Mouse (Mus musculus) limb, embryonic 13.5 days (tissue): ENCODE results near the gene N4bp1. TPM values are rescaled to one million over a fixed set of nuclear protein-coding genes. Genes with fewer than 3 reads are reported as not detected.

Source experiments
- ATAC-seq: fragments of 200-750 bp; cut with Nextera tagmentation; 2 replicates; pipeline ENCODE4 v1.8.0; 2017; ENCODE audit warnings: low read depth, moderate number of reproducible peaks, moderate TSS enrichment; ENCODE audit not compliant: low FRiP score
- H3K27ac ChIP-seq: fragments of 300-500 bp; sonication (generic); 2 replicates; pipeline ENCODE4 v1.5.1; 2015; ENCODE audit warnings: inconsistent platforms, mild to moderate bottlenecking, moderate library complexity
- H3K27me3 ChIP-seq: fragments of 300-500 bp; sonication (generic); 2 replicates; pipeline ENCODE4 v1.6.1; 2015; ENCODE audit warnings: mild to moderate bottlenecking, inconsistent platforms
- H3K36me3 ChIP-seq: fragments of 300-500 bp; sonication (generic); 2 replicates; pipeline ENCODE4 v1.6.1; 2015; ENCODE audit warnings: inconsistent platforms, mild to moderate bottlenecking, moderate library complexity
- H3K4me1 ChIP-seq: fragments of 300-500 bp; sonication (generic); 2 replicates; pipeline ENCODE4 v1.6.1; 2015; ENCODE audit warnings: inconsistent platforms
- H3K4me2 ChIP-seq: fragments of 300-500 bp; sonication (generic); replicated peaks from 2 replicates; pipeline ENCODE4 v1.6.1; 2015; ENCODE audit warnings: inconsistent platforms, mild to moderate bottlenecking, moderate library complexity
- H3K4me3 ChIP-seq: fragments of 300-500 bp; sonication (generic); 2 replicates; pipeline ENCODE4 v1.5.1; 2015; ENCODE audit warnings: moderate library complexity, mild to moderate bottlenecking, inconsistent platforms
- H3K9ac ChIP-seq: fragments of 300-500 bp; sonication (generic); 2 replicates; pipeline ENCODE4 v1.6.1; 2015; ENCODE audit warnings: mild to moderate bottlenecking, inconsistent platforms
- H3K9me3 ChIP-seq: fragments of 300-500 bp; sonication (generic); 2 replicates; pipeline ENCODE4 v1.6.1; 2016; ENCODE audit warnings: inconsistent platforms
- WGBS: fragments of 180-500 bp; shearing (Covaris S2); methylation state at CpG from one replicate; pipeline ENCODE4 v1.1.7; 2015; 5-methylcytosine and 5-hydroxymethylcytosine counted together
- polyA plus RNA-seq: library from polyadenylated mRNA; unstranded; fragments of >200 nt; fragmentation: Nextera tagmentation; extraction: Ambion mirVana; gene quantifications from 2 replicates; pipeline ENCODE4 v1.2.1, GENCODE M21; 2015

The N4bp1 gene
- polyA plus RNA-seq, 1 experiment from 2014 or later: 10.9 TPM

DNA sequence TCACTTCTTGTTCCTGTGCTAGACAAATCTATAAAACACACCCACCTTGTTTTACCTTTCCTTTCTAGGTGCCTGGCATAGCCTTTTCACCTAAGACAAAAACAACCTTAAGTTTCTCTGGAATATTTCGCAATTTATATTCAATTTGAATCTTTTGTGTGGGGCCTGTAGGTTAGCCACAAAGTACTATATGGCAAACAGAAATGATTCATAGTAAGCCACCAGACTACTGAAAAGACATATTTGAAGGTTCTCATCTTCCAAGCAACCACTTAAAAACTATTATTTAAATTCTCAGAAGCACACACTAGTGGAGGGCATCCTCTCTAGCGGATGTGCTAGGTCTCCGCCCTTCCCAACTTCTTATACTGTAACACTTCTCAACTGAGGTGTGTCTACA lies 32.6 kb downstream of the N4bp1 start:
- Histone ChIP-seq H3K9ac (no peak overlapping the region), H3K4me3 (no peak overlapping the region), H3K27ac (no peak overlapping the region), H3K4me1 (peaks cover 35% of the 10 kb centered on the region), H3K9me3 (no peaks in the 10 kb centered on the region), H3K27me3 (no peaks in the 10 kb centered on the region), H3K36me3 (peaks cover 34% of the 10 kb centered on the region), H3K4me2 (no peak overlapping the region)
- ATAC-seq: no peak
- WGBS: 97% methylated on average over 3 of the region's 3 CpGs

DNA sequence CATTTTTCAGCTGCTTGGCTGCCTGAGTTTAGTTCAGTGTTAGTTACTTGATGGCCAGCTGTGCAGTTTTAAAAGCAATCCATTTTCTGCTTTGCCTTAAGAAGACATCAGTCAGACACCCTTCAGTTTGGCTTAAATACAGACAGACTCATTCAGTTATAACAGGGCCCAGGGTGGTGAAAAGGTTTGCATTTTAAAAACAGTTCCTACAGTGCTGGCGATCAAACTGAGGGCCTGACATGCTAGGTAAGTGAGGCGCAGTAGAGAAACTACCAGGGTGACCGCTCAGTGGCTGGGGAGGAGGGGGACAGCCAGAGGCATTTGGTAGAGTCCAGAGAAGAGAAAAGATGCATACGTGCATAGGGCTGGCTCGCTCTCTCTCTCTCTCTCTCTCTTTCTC lies 36.2 kb downstream of the N4bp1 start:
- Histone ChIP-seq H3K27ac (no peak overlapping the region), H3K36me3 (peaks cover 57% of the 10 kb centered on the region)

GRCm38 (mm10) chr8:86848401-86848800 lies 36.7 kb downstream of the N4bp1 start:
- Histone ChIP-seq H3K27ac (no peak overlapping the region), H3K9ac (no peak overlapping the region), H3K9me3 (no peaks in the 10 kb centered on the region), H3K4me2 (no peak overlapping the region), H3K36me3 (peaks cover 62% of the 10 kb centered on the region), H3K4me1 (peaks cover 21% of the 10 kb centered on the region), H3K27me3 (no peaks in the 10 kb centered on the region), H3K4me3 (no peak overlapping the region)
- ATAC-seq: no peak
- WGBS: 83% methylated on average over 6 of the region's 6 CpGs

More for the DNA sequence above, 36.2 kb downstream of the N4bp1 start:
- Histone ChIP-seq H3K9ac (no peak overlapping the region), H3K27me3 (no peaks in the 10 kb centered on the region), H3K4me1 (peaks cover 21% of the 10 kb centered on the region), H3K4me3 (no peak overlapping the region), H3K9me3 (no peaks in the 10 kb centered on the region), H3K4me2 (no peak overlapping the region)
- 77% methylated on average over 5 of the region's 5 CpGs for WGBS
- ATAC-seq: no peak

DNA sequence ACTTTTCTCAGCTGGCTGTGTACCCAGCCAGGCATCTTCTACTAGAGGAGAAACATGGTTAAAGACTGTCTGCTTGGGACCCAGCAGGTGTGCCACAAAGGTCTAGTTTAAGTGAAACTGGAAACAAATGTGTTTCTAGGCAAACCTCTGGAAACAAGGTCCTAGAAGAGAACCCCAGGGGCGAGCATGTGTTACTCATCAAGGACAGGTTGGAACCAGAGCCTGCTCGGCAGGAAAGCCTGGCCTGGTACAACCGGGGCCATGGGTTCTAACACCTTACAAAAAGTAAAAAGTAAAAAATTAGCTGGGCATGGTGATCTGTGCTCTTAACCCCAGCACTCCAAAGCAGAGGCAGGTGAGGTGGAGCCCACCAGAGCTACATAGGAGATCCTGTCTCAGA lies 38.0 kb downstream of the N4bp1 start:
- H3K4me1 ChIP-seq: peaks cover 21% of the 10 kb centered on the region
- ATAC-seq: no peak
- no peaks in the 10 kb centered on the region for H3K9me3 ChIP-seq
- no peak overlapping the region for H3K9ac ChIP-seq
- H3K36me3 ChIP-seq: peaks cover 73% of the 10 kb centered on the region
- no peaks in the 10 kb centered on the region for H3K27me3 ChIP-seq
- WGBS: 17% methylated on average over 3 of the region's 3 CpGs
- H3K4me3 ChIP-seq: no peak overlapping the region
- H3K4me2 ChIP-seq: no peak overlapping the region
- no peak overlapping the region for H3K27ac ChIP-seq

DNA sequence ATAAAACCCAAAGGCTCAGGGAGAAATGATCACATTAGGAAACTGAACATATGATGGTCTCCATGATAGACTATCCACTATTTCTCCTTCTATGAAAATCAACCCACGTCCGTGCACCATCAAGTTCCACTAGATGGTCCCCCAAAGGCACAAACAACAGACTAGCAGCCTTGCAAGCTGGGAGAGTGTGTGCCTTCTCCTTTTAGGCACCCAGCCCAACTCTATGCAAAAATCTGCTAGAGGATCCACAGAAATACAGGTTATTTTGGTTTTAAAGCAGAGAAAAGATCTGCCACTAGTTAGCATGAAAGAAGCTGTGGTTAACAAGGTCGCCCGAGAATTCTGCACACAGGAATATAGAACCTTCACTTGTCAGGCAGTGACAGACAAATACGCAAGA lies 39.2 kb downstream of the N4bp1 start:
- H3K9ac ChIP-seq: no peak overlapping the region
- H3K4me1 ChIP-seq: peaks cover 21% of the 10 kb centered on the region
- no peak overlapping the region for H3K4me3 ChIP-seq
- no peaks in the 10 kb centered on the region for H3K27me3 ChIP-seq
- H3K27ac ChIP-seq: no peak overlapping the region
- H3K36me3 ChIP-seq: peaks cover 80% of the 10 kb centered on the region
- WGBS: 95% methylated on average over 5 of the region's 5 CpGs
- H3K9me3 ChIP-seq: no peaks in the 10 kb centered on the region
- ATAC-seq: no peak
- no peak overlapping the region for H3K4me2 ChIP-seq

DNA sequence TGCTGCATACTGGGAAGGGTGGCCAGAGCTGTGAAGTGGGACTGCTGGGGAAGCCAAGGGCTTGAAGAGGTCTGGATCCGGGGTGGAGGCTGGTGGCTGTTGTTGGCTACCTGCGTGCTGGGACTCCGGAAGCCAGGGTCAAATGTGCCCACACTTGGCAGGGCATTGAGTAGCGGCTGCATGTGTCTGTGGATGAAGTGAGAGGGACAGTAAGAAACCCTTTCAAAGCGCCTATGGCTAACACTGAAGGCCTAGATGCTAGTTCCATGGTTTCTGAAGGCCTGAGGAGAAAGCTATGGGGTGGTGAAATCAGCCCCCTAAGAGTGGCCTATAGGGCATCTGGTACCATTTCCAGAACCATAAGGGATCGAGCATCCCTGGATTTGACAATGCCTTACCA lies 40.2 kb downstream of the N4bp1 start:
- no peak overlapping the region for H3K27ac ChIP-seq
- H3K27me3 ChIP-seq: no peaks in the 10 kb centered on the region
- 91% methylated on average over 6 of the region's 6 CpGs for WGBS
- no peak overlapping the region for H3K4me3 ChIP-seq
- peaks cover 21% of the 10 kb centered on the region for H3K4me1 ChIP-seq
- H3K9me3 ChIP-seq: no peaks in the 10 kb centered on the region
- ATAC-seq: no peak
- no peak overlapping the region for H3K9ac ChIP-seq
- H3K4me2 ChIP-seq: no peak overlapping the region
- peaks cover 80% of the 10 kb centered on the region for H3K36me3 ChIP-seq

DNA sequence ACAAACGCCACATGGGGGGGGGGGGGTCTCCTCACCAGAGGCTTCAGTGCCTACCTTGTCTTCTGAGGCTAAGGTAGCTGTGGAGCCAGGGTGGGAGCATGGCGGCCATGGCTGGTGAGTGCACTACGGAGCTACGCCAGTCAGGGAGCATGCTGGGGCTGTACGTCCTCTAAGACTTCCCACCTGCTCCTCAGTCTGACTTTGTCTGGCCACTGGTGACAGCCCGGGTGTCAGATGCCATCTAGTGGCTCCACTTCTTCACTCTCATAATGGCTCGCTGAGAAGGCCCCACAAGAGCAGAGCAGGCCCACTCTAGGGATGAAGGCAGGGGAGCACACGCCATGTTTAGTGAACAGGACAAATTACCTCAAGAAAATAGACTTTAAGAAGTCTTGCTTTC lies 41.2 kb downstream of the N4bp1 start:
- H3K4me3 ChIP-seq: no peak overlapping the region
- no peak for ATAC-seq
- no peak overlapping the region for H3K9ac ChIP-seq
- H3K27ac ChIP-seq: no peak overlapping the region
- H3K4me1 ChIP-seq: peaks cover 16% of the 10 kb centered on the region
- no peak overlapping the region for H3K4me2 ChIP-seq
- no peaks in the 10 kb centered on the region for H3K27me3 ChIP-seq
- H3K9me3 ChIP-seq: no peaks in the 10 kb centered on the region
- peaks cover 88% of the 10 kb centered on the region for H3K36me3 ChIP-seq
- 61% methylated on average over 8 of the region's 8 CpGs for WGBS

GRCm38 (mm10) chr8:86841556-86842309 lies 43.3 kb downstream of the N4bp1 start:
- Histone ChIP-seq H3K4me1 (0 out of 2 replicates have a peak, but pooled peaks cover under 1% of the 10 kb centered on the region), H3K9me3 (no peaks in the 10 kb centered on the region), H3K27ac (no peak overlapping the region), H3K4me2 (no peak overlapping the region), H3K36me3 (peaks cover 78% of the 10 kb centered on the region), H3K4me3 (no peak overlapping the region), H3K9ac (no peak overlapping the region), H3K27me3 (no peaks in the 10 kb centered on the region)
- ATAC-seq: no peak
- 92% methylated on average over 8 of the region's 8 CpGs for WGBS

DNA sequence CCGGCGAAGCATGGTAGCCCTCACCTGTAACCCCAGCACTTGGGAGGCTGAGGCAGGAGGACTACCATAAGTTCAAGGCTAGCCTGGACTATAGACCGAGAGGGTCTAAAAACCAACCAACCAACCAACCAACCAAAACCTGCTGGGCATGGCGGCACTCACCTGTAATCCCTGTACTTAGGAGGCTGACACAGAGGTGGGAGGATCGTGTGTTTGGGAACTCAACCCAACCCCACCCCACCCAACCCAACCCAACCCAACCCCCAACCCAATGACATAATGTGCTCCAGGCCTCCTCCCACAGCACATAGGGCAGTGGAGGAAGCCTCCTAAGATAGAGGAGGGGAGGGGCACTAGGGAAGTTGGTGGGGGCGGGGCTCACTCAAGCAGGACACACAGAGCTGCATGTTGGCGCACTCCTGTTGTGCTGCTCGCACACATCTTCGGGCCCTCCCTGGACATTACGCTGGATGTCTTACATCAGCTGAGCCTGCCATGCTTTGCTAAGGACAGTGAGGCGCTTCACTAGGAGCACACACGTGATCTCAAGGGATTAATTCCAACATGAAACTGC lies 44.9 kb downstream of the N4bp1 start:
- ATAC-seq: no peak
- peaks cover 66% of the 10 kb centered on the region for H3K36me3 ChIP-seq
- H3K9ac ChIP-seq: no peak overlapping the region
- H3K4me3 ChIP-seq: no peak overlapping the region
- H3K4me2 ChIP-seq: no peak overlapping the region
- 94% methylated on average over 12 of the region's 12 CpGs for WGBS
- H3K27ac ChIP-seq: no peak overlapping the region
- H3K9me3 ChIP-seq: no peaks in the 10 kb centered on the region
- no peaks in the 10 kb centered on the region for H3K27me3 ChIP-seq
- H3K4me1 ChIP-seq: no peaks in the 10 kb centered on the region

DNA sequence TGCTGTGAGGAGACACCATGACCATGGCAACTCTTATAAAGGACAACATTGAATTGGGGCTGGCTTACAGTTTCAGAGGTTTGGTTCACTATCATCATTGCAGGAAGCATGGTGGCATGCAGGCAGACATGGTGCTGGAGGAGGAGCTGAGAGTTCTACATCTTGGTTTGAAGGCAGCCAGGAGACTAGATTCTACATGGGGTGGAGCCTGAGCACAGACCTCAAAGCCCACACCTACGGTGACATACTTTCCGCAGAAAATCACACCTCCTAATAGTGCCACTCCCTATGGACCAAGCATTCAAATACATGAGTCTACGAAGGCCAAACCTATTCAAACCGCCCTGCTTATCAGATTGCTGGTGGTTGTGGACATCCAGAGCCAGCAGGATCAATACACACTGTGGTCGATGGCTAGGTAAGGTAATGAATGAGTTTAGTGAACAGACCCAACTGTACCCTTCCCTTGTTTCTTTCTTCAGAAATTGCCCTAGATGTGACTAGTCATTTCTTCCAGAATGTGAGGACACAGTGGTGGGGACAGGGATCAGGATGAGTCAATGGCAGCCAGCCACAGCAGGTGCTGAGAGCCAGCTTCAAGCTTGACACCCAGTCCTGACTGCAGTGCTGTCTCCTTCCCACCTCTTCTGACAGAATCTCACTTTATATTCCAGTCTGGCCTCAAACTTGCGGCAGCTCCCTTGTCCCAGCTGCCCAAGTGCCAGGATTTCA lies 46.2 kb downstream of the N4bp1 start:
- ATAC-seq: no peak
- peaks cover 56% of the 10 kb centered on the region for H3K36me3 ChIP-seq
- no peaks in the 10 kb centered on the region for H3K27me3 ChIP-seq

GRCm38 (mm10) chr8:86837234-86837633 lies 47.8 kb downstream of the N4bp1 start:
- no peaks in the 10 kb centered on the region for H3K4me1 ChIP-seq
- peaks cover 39% of the 10 kb centered on the region for H3K36me3 ChIP-seq
- no peak overlapping the region for H3K9ac ChIP-seq
- no peaks in the 10 kb centered on the region for H3K27me3 ChIP-seq
- H3K27ac ChIP-seq: no peak overlapping the region
- ATAC-seq: no peak
- H3K9me3 ChIP-seq: no peaks in the 10 kb centered on the region
- H3K4me2 ChIP-seq: no peak overlapping the region
- 76% methylated on average over 2 of the region's 2 CpGs for WGBS
- H3K4me3 ChIP-seq: no peak overlapping the region

More for the DNA sequence above, 46.2 kb downstream of the N4bp1 start:
- Histone ChIP-seq H3K9ac (no peak overlapping the region), H3K4me3 (no peak overlapping the region), H3K4me1 (no peaks in the 10 kb centered on the region), H3K9me3 (no peaks in the 10 kb centered on the region), H3K27ac (no peak overlapping the region), H3K4me2 (no peak overlapping the region)
- 93% methylated on average over 6 of the region's 6 CpGs for WGBS

GRCm38 (mm10) chr8:86835881-86836280 lies 49.2 kb downstream of the N4bp1 start:
- Histone ChIP-seq H3K27ac (no peak overlapping the region), H3K4me2 (no peak overlapping the region), H3K36me3 (peaks cover 26% of the 10 kb centered on the region), H3K27me3 (no peaks in the 10 kb centered on the region), H3K9me3 (no peaks in the 10 kb centered on the region), H3K4me1 (no peaks in the 10 kb centered on the region), H3K4me3 (no peak overlapping the region), H3K9ac (no peak overlapping the region)
- no peak for ATAC-seq
